Mouse (Mus musculus): ENCODE data around the gene Hebp2.
A peak's percentile ranks its signal among the peaks of the same experiment; 100 is the strongest.
"Not testable (repeated sequence)": the region's sequence is repeated elsewhere in the genome, so short reads cannot be mapped to it uniquely, and the experiment has no call there.

Hebp2 gene

DNA sequence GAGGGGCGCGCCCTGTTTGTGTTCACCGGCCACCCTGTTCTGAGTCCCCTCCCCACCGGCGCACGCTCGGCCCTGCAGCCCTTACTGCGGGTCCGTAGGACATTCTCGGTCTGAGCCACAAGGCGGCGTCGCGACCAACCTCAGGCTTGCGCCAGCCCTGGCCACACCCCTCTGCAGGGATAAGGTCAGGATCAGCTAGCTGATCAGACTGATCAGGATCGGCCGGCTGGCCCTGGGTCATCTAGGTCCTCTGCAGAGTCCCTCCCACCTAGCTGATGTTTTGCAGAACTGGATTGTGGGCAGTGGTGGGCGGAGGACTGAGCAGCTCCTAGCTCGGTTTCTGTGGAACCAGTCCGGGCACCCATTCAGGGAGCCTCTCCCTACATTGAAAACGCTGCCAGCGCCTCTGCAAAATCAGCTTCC lies at the start of gene Hebp2:
Gene Hebp2 (minus strand): TSS at position 264 of the 423 bp plus-strand sequence.
- DNase-seq (ENCODE audit: low spot score in 2 of 2), result peak in 1 of 2 experiments; percentile 52

DNA sequence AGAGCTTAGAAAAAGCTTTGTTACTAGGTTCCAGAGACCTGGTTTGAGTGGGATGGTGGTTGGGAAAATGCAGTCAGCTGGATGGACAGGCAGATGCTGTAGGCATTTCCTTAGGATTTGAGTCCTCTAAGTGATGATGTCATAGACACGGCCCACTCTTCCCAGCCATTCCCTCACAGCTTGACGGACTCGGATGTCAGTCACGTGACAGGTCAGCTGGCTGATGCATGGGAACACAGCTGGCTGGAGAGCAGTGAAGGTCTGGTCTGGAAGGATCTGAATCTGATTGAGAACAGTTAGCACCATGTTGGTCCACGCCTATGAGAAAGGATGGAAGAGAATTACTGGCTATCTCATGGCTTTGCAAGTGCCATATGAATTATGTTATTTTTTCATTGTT lies 43.6 kb upstream of the Hebp2 start:
- no peak for DNase-seq (ENCODE audit: low spot score in 2 of 2)

DNA sequence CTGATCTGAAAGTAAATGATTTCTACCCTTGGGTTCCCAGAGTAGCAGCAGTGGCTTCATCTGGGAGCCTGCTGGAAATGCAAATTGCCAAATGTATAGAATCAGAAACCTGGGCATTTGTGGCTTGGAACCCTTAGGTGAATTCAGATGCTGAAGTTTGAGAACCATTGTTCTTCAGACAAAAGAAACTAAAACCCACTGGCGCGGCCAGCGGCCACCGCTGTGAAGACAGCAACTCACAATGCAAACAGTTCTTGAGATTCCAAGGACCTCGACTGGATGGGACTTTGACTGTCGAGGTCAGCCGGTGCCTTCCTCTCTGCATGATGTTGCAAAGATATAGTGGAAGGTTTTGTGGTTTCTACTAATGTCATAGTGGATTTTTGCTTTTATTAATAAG lies 38.3 kb upstream of the Hebp2 start:
- DNase-seq (ENCODE audit: low spot score in 2 of 2), result no peak

DNA sequence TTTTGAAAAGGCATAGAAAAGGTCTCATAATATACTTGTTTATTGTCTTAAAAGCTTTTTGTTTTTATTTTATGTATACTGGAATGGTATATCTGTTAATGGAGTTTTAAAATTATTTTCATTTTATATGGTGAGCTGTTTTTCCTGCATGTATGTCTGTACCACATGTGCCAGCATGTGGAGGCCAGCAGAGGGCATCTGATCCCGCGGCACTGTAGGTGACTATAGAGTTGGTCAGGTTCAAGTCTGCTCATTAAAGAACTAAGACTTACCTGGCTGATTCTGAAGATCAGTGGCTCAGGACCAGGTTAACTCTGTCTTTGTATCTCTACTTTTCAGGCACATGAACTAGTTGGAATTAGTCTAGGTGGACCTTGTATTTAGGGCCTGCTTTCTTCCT lies 26.7 kb upstream of the Hebp2 start:
- DNase-seq (ENCODE audit: low spot score in 2 of 2), result no peak

DNA sequence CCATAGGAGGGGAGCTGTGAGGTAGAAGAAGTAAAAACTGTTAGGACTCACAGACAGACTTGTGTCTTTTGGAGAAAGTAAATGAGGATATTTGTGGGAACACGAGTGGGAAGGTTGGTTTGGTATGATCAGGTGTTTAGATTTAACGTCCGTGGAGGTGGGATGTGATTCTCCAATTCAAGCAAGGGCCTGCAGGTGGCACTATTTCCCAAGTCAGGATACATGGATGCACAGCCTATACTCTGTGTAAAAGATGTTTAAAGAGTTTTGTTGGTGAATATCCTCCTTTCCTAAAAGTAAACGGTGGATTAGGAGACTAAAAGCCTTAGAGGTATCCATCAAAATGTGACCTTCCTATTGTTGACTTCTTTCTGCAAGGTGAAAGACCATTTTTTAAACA lies 17.1 kb upstream of the Hebp2 start:
- DNase-seq (ENCODE audit: low spot score in 2 of 2), result peak; percentile 58 to 61

DNA sequence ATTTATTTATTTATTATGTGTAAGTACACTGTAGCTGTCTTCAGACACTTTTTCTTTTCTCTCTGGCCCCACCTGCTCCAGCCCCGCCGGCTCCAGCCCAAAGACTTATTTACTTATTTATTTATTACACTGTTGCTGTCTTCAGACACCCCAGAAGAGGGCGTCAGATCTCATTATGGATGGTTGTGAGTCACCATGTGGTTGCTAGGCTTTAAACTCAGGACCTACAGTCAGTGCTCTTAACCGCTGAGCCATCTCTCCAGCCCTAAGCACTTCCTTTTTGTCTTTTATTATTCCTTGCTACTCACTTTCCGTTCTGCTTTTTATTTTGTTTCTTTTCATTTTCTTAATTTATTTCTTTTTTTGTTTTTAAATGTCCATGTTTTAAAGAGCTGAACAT lies 15.6 kb upstream of the Hebp2 start:
- no peak for DNase-seq (ENCODE audit: low spot score in 2 of 2)

DNA sequence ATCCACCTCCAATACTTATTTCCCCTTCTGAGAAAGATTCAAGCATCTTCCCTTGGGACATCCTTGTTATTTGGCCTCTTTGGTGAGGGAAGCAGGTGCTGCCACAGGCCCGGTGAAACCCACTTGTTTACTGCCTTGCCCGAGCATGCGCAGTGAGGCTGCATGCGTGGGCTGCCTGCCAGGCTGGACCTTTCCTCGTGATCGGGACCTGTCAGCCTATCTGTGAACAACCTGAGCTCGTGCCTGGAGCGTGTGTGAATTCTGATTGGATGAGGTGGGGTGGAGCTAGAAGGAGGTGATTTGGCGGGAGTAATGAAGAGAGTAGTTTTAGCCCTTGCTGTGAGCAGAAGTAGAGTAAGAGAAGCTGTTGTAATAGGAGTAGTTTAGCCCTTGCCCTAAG lies 13.2 kb upstream of the Hebp2 start:
- DNase-seq (ENCODE audit: low spot score in 2 of 2), result not testable (repeated sequence)

DNA sequence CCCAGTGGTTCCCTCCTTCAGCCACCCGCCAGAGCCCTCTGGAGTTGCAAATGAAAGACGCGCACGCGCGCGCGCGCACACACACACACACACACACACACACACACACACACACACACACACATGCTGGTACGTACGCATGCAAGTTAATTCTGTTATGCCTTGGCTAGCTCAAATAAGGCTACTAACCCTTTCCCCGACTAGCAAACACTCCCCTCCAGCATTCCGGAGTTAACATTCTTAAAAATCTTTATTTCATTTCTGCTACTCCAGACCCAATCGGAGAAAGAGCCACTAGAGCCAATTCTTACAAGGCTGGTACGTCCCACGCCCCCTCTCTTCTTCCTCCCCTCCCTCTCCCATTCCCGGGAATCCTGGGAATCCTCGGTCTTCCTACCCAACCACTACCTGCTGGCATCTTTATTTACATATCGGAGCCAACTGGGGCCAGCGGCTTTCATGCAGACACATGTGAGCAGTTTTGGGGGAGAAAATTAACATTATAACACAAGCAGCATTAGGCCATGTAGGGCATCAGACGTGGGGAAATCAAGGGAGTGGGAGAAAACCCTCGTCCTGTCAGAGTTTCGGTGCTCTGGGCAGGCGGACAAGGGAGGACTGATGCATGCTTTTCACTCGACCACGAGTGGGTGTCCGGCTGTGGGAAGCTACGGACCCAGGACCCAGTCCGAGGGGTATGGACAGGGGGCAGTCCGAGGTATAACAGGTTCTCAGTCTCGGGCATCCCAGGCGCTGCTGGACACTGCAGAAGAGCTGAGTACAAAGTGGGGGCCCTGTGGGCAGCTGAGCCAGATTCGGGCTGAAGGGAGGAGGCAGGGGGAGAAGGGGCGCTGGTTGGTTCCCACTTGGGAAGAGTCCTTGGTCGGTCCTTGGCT lies 3.7 kb upstream of the Hebp2 start:
- no peak for DNase-seq (ENCODE audit: low spot score in 2 of 2)

DNA sequence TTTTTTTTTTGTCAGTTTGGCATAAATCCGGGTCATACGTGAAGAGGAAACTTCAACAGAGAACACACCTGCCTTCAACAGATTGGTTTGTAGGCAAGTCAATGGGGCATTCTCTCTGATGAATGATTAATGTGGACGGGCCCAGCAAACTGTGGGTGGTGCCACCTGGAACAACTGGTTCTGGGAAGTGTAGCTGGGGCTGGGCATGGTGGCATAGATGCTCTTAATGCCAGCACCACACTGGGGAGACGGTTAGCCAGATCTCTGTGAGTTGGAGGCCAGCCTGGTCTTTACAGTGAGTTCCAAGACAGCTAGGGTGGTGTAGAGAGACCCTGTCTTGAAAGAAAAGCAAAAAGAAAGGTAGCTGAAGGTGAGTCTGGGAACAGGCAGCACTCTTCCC lies 1.5 kb upstream of the Hebp2 start:
- no peak for DNase-seq (ENCODE audit: low spot score in 2 of 2)

DNA sequence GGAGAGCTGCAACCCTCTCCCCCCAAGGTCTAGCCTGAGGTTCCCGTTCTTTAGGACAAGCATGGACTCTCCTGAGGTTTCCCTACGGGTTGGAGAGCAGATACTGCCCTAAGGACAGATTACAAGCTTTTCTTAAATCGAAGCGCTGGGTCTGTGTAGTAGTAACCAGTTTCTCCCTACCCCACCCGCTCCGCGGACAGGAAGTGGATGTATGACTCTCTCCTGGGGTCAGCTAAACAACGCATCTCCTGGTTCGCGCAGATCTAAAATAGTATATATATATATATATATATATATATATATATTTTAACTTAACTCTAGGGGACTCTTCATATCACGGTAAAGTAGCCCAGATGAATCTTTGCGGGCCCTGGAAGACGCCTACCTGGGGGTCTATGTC lies 567 bp downstream of the Hebp2 start:
- no peak for DNase-seq (ENCODE audit: low spot score in 2 of 2)

DNA sequence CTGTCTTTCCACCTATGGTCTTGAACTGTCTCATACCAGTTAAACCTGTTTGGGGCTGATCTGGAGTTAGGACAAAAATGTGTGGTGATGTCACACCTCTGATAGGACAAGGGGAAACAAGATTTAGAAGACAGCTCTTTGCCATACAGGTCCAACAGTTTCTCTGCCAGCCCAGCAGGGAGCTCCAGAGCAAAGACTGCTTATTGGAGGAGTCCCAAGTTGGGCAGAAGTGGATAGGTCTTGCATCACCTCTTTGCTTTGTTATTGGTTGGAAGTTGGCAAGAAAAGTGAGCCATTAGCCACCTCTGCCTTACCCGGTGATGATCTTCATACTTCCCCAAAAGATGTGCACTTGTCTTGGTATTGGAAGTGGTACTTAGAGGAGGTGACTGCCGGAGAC lies 9.0 kb downstream of the Hebp2 start:
- no peak for DNase-seq (ENCODE audit: low spot score in 2 of 2)

DNA sequence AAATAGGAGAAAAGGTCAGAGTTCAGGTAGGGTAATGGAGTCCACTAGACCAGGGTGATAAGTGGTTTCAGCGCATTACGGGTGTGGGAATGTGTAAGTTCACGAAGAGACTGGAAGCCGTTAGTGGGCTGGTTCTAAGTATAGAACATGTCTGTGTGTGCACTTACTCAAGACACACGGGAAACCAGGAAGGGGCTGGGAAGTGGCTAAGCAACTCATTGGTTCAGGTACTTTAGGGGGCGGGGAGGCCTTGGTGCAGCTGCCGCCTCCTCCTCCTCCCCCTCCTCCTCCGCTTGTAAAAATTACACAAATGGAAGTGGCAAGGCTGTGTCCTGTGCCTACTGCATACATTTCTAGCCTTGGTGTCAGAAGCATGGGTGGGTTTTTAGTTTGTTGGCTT lies 13.6 kb downstream of the Hebp2 start:
- DNase-seq (ENCODE audit: low spot score in 2 of 2), result no peak

DNA sequence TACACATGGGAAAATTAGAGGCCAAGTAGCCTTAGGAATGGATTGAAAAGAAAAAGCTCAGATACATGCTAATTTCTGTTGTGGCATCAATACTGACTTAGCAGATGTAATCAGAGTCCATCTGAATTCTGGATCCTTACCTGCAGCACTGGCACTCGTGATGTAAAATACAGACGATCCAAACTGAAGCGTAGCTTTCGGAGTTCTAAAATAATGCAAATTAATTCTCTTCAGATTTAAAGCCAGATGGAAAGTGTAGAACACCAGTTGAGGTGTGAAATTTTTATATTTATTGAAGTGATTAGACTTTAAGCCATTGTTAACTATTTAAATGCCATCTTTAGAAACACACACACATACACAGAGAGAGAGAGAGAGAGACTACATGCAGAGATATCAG lies 15.7 kb downstream of the Hebp2 start:
- no peak for DNase-seq (ENCODE audit: low spot score in 2 of 2)

DNA sequence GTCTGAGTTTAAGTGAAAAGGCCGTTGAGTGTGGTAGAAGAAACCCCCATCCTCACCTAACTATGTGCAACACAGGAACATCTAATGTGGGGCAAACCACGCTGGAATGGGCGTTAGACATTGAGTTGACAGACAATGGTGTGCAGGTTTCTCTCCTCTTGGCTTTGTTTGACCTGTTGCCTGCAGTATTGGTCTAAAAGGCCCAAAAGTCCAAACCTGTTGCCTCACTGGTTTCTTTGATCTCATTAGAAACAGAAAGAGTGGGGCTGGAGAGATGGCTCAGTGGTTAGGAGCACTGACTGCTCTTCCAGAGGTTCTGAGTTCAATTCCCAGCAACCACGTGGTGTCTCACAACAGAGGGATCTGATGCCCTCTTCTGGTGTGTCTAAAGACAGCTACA lies 16.7 kb downstream of the Hebp2 start:
- no peak for DNase-seq (ENCODE audit: low spot score in 2 of 2)

DNA sequence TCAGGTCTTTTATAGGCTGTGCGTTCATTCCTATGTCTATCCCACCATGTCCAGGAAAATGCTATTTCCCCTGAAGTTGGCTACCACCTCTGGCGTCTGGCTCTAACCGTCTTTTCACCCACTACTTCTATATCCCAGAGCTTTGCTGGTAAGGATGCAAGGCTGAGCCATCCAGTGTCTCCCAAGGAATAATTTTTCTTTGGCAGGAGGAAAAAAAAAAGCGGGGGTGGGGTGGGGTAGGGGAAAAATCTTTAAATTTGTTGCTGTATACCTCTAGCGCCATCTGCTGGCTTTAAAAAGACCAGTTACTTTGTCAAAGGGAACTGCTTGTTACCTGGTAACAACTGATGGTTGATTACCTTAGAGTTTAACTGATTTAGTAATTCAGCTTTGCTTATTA lies 17.4 kb downstream of the Hebp2 start:
- no peak for DNase-seq (ENCODE audit: low spot score in 2 of 2)

DNA sequence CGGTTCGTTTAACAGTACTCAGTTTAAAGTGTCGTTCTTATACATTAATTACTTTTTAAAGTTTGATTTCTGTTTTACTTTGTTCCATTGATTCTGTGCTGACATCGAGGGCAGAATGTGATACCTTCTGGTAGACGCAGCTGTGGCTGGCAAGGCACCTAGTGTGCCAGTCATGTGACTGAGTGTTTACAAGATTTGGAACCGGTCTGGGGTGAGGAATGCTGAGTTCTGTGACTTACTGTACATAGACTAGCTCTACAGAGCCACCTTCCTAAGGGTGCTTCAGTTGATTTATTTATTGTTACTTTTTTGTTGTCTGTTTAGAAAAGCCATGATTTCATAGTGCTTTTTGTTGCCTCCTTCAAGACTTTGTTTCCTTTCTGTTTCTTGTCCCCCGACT lies 18.1 kb downstream of the Hebp2 start:
- no peak for DNase-seq (ENCODE audit: low spot score in 2 of 2)

DNA sequence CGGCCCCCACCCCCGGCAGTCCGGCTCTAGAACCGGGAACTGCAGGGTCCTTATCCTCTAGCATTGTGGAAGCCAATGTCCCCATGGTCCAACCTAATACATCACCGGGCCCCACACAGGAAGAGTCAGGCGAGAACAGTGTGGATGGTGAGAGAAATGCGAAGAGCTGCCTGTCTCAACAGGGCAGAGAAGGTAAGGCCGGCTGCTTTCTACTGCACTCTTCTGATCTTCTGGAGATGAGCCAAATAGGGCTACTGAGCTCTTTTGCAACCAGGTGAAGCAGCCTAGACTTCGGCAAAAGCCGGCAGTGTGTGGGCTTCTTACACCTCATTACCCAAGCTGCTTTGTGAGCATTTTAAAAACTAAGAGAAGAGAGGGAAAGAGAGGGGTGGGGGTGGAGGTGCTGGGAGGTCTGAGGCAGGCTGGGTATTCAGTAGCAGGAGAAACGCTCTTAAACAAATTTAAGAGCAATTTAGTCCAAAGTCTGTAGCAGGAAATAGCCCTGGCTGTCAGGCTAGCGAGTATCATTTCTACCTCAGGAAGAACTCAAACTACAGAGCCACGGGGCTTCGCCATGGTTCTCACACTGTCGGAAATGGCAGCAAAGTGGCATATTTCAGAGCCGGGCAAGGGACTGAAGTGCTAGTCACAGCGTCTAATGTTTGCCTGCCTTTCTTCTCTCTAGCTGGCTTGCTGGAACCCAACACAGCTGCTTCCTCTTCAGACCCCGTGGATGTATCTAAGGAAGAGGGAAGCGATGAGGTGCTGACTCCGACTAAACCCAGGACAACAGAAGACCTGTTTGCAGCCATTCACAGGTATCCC lies 18.8 kb downstream of the Hebp2 start:
- peak in 1 of 2 experiments; percentile 22 for DNase-seq (ENCODE audit: low spot score in 2 of 2)

DNA sequence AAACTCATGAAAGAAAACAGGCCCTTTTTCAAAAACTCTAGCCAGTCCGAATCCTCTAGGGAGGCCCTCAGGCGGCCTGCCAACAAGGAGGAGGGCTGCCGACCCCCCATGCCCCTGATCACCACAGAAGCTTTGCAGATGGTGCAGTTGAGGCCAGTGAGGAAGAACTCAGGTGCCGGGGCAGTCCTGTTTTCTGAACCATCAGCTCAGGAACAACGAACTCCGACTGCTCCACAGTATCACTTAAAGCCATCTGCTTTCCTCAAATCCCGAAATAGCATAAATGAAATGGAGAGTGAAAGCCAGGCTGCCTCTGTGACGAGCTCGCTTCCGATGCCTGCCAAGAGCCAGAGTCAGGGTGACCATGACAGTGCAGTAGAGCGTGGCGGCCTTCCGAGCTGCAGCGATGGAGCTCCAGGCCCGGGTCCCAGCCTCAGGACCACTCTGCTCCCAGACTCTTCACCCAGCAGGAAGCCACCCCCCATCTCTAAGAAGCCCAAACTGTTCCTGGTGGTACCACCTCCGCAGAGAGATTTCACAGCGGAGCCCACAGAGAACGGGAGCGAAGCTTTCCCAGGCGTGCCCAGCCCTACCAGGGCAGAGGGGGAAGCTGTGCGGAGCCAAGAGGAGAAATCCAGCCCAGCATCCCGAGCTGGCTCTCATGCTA lies 19.6 kb downstream of the Hebp2 start:
- DNase-seq (ENCODE audit: low spot score in 2 of 2), result peak; percentile 30 to 35

DNA sequence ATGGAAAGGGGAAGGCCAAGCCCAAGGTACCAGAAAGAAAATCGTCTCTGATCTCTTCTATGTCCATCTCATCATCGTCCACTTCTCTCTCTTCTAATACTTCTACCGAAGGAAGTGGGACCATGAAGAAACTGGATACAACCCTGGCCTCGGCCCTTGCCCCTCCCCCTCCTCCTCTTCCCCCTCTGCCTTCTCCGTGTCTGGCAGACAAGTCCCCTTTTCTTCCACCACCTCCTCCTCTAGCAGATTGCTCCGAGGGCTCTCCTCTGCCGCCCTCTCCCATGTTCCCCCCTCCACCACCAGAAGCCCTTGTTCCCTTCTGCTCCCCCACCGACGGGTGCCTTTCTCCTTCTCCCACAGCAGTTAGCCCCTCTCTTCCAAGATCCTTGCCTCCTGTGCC lies 20.1 kb downstream of the Hebp2 start:
- DNase-seq (ENCODE audit: low spot score in 2 of 2), result no peak

DNA sequence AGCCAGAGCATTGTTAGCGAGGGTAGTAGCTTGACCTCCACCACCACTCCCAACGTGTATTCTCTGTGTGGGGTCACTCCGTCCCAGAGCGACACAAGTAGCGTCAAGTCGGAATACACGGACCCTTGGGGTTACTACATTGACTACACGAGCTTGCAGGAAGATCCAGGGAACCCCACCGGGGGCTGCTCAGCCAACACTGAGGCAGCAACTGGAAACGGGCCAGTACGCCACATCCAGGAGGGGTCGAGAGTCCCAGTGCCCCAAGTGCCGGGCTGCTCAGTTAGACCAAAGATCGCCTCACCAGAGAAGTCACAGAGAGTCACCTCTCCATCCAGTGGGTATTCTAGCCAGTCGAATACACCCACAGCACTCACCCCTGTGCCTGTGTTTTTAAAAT lies 20.6 kb downstream of the Hebp2 start:
- DNase-seq (ENCODE audit: low spot score in 2 of 2), result no peak

DNA sequence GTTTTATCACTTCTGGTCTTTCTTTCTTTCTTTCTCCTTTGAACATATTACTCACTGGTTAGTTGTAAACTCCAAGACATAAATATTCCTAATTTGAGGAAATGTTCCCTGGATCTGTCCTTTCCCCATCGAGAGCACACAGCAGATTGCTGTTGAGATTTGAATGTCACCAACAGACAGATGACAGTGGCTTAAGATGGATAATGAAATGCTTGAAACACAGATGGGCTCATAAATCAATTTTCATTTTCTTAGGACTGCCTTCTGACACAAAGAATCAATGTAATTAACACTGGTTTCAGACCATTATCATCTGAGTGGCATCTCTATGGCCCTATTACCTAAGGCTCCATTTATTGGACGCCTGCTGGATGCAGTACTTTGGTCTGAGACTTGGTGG lies 23.3 kb downstream of the Hebp2 start:
- DNase-seq (ENCODE audit: low spot score in 2 of 2), result no peak

DNA sequence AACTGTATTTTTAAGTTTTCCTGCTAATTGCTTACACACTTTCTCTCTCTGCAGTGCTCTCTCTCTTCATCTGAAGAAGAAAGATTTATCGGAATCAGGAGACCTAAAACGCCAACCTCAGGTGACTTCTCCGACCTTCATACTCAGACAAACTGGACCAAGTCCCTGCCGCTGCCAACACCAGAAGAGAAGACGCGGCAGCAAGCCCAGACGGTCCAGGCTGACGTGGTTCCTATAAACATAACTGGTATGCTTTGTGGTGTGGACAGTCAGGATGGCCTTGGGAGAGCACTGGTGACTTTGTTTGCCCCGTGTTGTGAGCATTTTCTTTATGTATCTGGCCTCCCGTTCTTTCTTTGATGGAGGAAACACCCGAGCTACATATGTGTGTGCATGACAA lies 34.4 kb downstream of the Hebp2 start:
- no peak for DNase-seq (ENCODE audit: low spot score in 2 of 2)

Data from frontal cortex, postnatal 25 days (tissue).